Mouse (Mus musculus) forebrain, embryonic 11.5 days (tissue): ENCODE measurements around the gene Tmem214. TPM values are rescaled to one million over a fixed set of nuclear protein-coding genes. Genes with fewer than 3 reads are reported as not detected.
"Not testable (repeated sequence)": the region's sequence is repeated elsewhere in the genome, so short reads cannot be mapped to it uniquely, and the experiment has no call there.

Experiments used
- ATAC-seq: fragments of 200-750 bp; cut with Nextera tagmentation; replicated peaks from 2 replicates; pipeline ENCODE4 v1.8.0; 2017; ENCODE audit warnings: moderate TSS enrichment; ENCODE audit not compliant: low FRiP score
- DNase-seq: peaks from one replicate; pipeline ENCODE4 v3.0.0-alpha.2; 2017; ENCODE audit warnings: low spot score
- H3K27ac ChIP-seq: fragments of 300-500 bp; sonication (generic); 2 replicates; pipeline ENCODE4 v1.5.1; 2014; ENCODE audit warnings: low read depth, low read length
- H3K27me3 ChIP-seq: fragments of 300-500 bp; sonication (generic); 2 replicates; pipeline ENCODE4 v1.6.1; 2014; ENCODE audit warnings: mild to moderate bottlenecking, low read length, mixed read lengths; ENCODE audit not compliant: control insufficient read depth, insufficient read depth
- H3K36me3 ChIP-seq: fragments of 300-500 bp; sonication (generic); 2 replicates; pipeline ENCODE4 v1.6.1; 2014; ENCODE audit warnings: mild to moderate bottlenecking, low read length, moderate library complexity, mixed read lengths; ENCODE audit not compliant: control insufficient read depth, insufficient read depth
- H3K4me1 ChIP-seq: fragments of 300-500 bp; sonication (generic); replicated peaks from 2 replicates; pipeline ENCODE4 v1.6.1; 2014; ENCODE audit warnings: low read length, mixed read lengths; ENCODE audit not compliant: control insufficient read depth, insufficient read depth
- H3K4me2 ChIP-seq: fragments of 300-500 bp; sonication (generic); 2 replicates; pipeline ENCODE4 v1.6.1; 2014; ENCODE audit warnings: low read depth, mild to moderate bottlenecking, low read length, moderate library complexity, mixed read lengths; ENCODE audit not compliant: severe bottlenecking
- H3K4me3 ChIP-seq: fragments of 300-500 bp; sonication (generic); 2 replicates; pipeline ENCODE4 v1.5.1; 2014; ENCODE audit warnings: low read depth, low read length
- H3K9ac ChIP-seq: fragments of 300-500 bp; sonication (generic); 2 replicates; pipeline ENCODE4 v1.6.1; 2014; ENCODE audit warnings: low read length
- H3K9me3 ChIP-seq: fragments of 300-500 bp; sonication (generic); 2 replicates; pipeline ENCODE4 v1.6.1; 2016; ENCODE audit warnings: low read length, mixed read lengths; ENCODE audit not compliant: control insufficient read depth
- WGBS: fragments of 180-500 bp; shearing (Covaris S2); extraction: QIAGEN DNeasy Blood & Tissue Kit; methylation state at CpG from one replicate; pipeline ENCODE4 v1.1.7; 2014; 5-methylcytosine and 5-hydroxymethylcytosine counted together
- polyA plus RNA-seq: library from polyadenylated mRNA; unstranded; fragments of >200 nt; fragmentation: Nextera tagmentation; extraction: Ambion mirVana; gene quantifications from 2 replicates; pipeline ENCODE4 v1.2.1, GENCODE M21; 2014

The Tmem214 gene
- polyA plus RNA-seq, 1 experiment from 2014 or later, result 49.8 TPM

- not testable (repeated sequence) for H3K36me3 ChIP-seq, H3K27me3 ChIP-seq, H3K9ac ChIP-seq, ATAC-seq, DNase-seq, H3K27ac ChIP-seq, H3K4me1 ChIP-seq, H3K4me3 ChIP-seq, H3K9me3 ChIP-seq, H3K4me2 ChIP-seq
- WGBS, result 85% methylated on average over 4 of the region's 4 CpGs
Observed at GRCm38 (mm10) chr5:30881839-30882238, 14.0 kb downstream of the Tmem214 start.

- Histone ChIP-seq H3K4me2 (no peak overlapping the region), H3K4me1 (peaks cover 3% of the 10 kb centered on the region; the same call in 1 of the 2 replicates), H3K9me3 (no peaks in the 10 kb centered on the region), H3K9ac (no peak overlapping the region), H3K4me3 (no peak overlapping the region), H3K27me3 (no peaks in the 10 kb centered on the region), H3K27ac (no peak overlapping the region), H3K36me3 (no peaks in the 10 kb centered on the region)
- ATAC-seq (no peak), DNase-seq (no peak)
- WGBS, result 48% methylated on average over 4 of the region's 4 CpGs
Observed at GRCm38 (mm10) chr5:30886209-30886608, 18.4 kb downstream of the Tmem214 start.

GRCm38 (mm10) chr5:30886731-30887130 is 18.9 kb downstream of the Tmem214 start:
- WGBS, result 35% methylated on average over 5 of the region's 5 CpGs
- Histone ChIP-seq H3K4me1 (peaks cover 3% of the 10 kb centered on the region; the same call in 1 of the 2 replicates), H3K4me3 (peak overlapping the region; percentile 82), H3K9ac (peak overlapping the region; percentile 69), H3K4me2 (peak overlapping the region; percentile 85), H3K36me3 (peaks cover under 1% of the 10 kb centered on the region; the same call in 1 of the 2 replicates), H3K9me3 (no peaks in the 10 kb centered on the region), H3K27me3 (no peaks in the 10 kb centered on the region), H3K27ac (peak overlapping the region; percentile 94)
- no peak for ATAC-seq
- DNase-seq, result no peak

GRCm38 (mm10) chr5:30887331-30887761 is 19.5 kb downstream of the Tmem214 start:
- under 1% methylated on average over 19 of the region's 19 CpGs for whole genome bisulfite sequencing
- peak overlapping the region; percentile 94 for H3K27ac ChIP-seq
- H3K9me3 ChIP-seq, result no peaks in the 10 kb centered on the region
- no peaks in the 10 kb centered on the region for H3K27me3 ChIP-seq
- H3K4me3 ChIP-seq, result peak overlapping the region; percentile 82
- DNase-seq (peak; percentile 86), ATAC-seq (peak; percentile 57)
- peak overlapping the region; percentile 85 for H3K4me2 ChIP-seq
- H3K4me1 ChIP-seq, result peaks cover 3% of the 10 kb centered on the region; the same call in 1 of the 2 replicates
- H3K9ac ChIP-seq, result peak overlapping the region; percentile 69
- H3K36me3 ChIP-seq, result peaks cover 4% of the 10 kb centered on the region; the same call in 1 of the 2 replicates

- Histone ChIP-seq H3K9me3 (no peaks in the 10 kb centered on the region), H3K4me3 (peak overlapping the region; percentile 82), H3K9ac (peak overlapping the region; percentile 69), H3K4me1 (peaks cover 3% of the 10 kb centered on the region; the same call in 1 of the 2 replicates), H3K27me3 (no peaks in the 10 kb centered on the region), H3K4me2 (peak overlapping the region; percentile 85), H3K27ac (peak overlapping the region; percentile 94), H3K36me3 (peaks cover 8% of the 10 kb centered on the region; the same call in 1 of the 2 replicates)
- DNase-seq (peak; percentile 97), ATAC-seq (peak; percentile 85)
- 0% methylated on average over 28 of the region's 28 CpGs for WGBS
Observed at GRCm38 (mm10) chr5:30887858-30888336, 20.1 kb downstream of the Tmem214 start.

GRCm38 (mm10) chr5:30888337-30889087 is 20.7 kb downstream of the Tmem214 start, which contains the start of gene Agbl5:
Gene Agbl5, plus strand, starts transcription at chr5:30888694.
- Histone ChIP-seq H3K9ac (peak within 1 kb of the TSS; percentile 91), H3K4me1 (peaks cover 3% of the 10 kb centered on the region; the same call in 1 of the 2 replicates), H3K4me3 (peak within 1 kb of the TSS; percentile 82), H3K9me3 (no peaks in the 10 kb centered on the region), H3K27me3 (no peaks in the 10 kb centered on the region), H3K27ac (peak within 1 kb of the TSS; percentile 94), H3K4me2 (peak within 1 kb of the TSS; percentile 85), H3K36me3 (peaks cover 12% of the 10 kb centered on the region; the same call in 1 of the 2 replicates)
- peak; percentile 95 for ATAC-seq
- DNase-seq, result peak; percentile 96
- WGBS, result under 1% methylated on average over 42 of the region's 42 CpGs

- Histone ChIP-seq H3K27me3 (no peaks in the 10 kb centered on the region), H3K36me3 (peaks cover 12% of the 10 kb centered on the region; the same call in 1 of the 2 replicates), H3K9ac (peak overlapping the region; percentile 91), H3K4me1 (peaks cover 3% of the 10 kb centered on the region; the same call in 1 of the 2 replicates), H3K27ac (peak overlapping the region; percentile 93), H3K4me3 (peak overlapping the region; percentile 82), H3K4me2 (peak overlapping the region; percentile 85), H3K9me3 (no peaks in the 10 kb centered on the region)
- ATAC-seq, result peak; percentile 15; the same call in 1 of the 2 replicates
- DNase-seq, result peak; percentile 89
- WGBS, result 1% methylated on average over 38 of the region's 42 CpGs
Observed at GRCm38 (mm10) chr5:30889088-30889754, 21.4 kb downstream of the Tmem214 start.

- Histone ChIP-seq H3K27me3 (no peaks in the 10 kb centered on the region), H3K9me3 (no peaks in the 10 kb centered on the region), H3K27ac (no peak overlapping the region), H3K4me3 (no peak overlapping the region), H3K4me1 (peaks cover 3% of the 10 kb centered on the region; the same call in 1 of the 2 replicates), H3K4me2 (peak overlapping the region; percentile 85; the same call in 1 of the 2 replicates), H3K9ac (peak overlapping the region; percentile 91), H3K36me3 (peaks cover 15% of the 10 kb centered on the region; the same call in 1 of the 2 replicates)
- WGBS, result 90% methylated on average over 7 of the region's 7 CpGs
- no peak for ATAC-seq
- no peak for DNase-seq
Observed at GRCm38 (mm10) chr5:30890375-30890774, 22.6 kb downstream of the Tmem214 start.
